Mouse (Mus musculus): ENCODE measurements around the gene Gpr156.

GRCm38 (mm10) chr16:37953991-37954942 is 38.0 kb downstream of the Gpr156 start:
- TF ChIP-seq CTCF (IDR thresholded peaks at IDR 0.05; ENCODE audit: low read depth) (no peak), EP300 (IDR thresholded peaks at IDR 0.05; ENCODE audit: low read depth) (no peak)

All from liver, postnatal 0 days (tissue).